Mouse (Mus musculus): ENCODE results near the gene 0610040J01Rik.

DNA sequence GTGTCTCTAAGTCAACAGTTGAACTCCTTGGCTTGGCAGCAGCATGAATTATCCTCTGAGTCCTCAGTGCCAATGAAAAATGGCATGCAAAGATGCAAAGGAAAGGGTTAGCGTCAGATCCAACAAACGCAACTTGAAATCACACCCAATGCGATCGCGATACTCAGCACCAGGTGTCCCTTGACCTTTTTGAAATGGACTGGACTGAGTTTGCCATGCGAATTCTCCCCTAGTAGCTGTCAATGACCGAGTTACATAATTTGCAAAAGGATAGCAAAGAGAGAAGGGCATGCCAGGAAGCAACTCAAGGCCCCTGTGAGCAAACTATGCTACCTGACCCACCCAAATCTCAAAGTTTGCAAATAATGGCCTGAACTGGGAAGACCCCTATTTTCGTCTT lies 34.9 kb downstream of the 0610040J01Rik start:
- TF ChIP-seq CTCF (IDR thresholded peaks at IDR 0.05) (no peak), POLR2A (IDR thresholded peaks at IDR 0.05; ENCODE audit: insufficient read depth, low read depth, low read length) (no peak), EP300 (IDR thresholded peaks at IDR 0.05; ENCODE audit: insufficient read depth, low read depth, low read length) (no peak)

All from heart, adult 2 months (tissue).